Mouse (Mus musculus) erythroblast, adult 5-6 weeks (primary cell): ENCODE results near the gene Hist1h2an. TPM values are rescaled to one million over a fixed set of nuclear protein-coding genes. Genes with fewer than 3 reads are reported as not detected.

ENCODE experiments used
- ATAC-seq: replicated peaks from 2 replicates; pipeline ENCODE4 v1.8.0; 2016; ENCODE audit warnings: moderate number of reproducible peaks, mild to moderate bottlenecking, moderate TSS enrichment, inconsistent platforms; ENCODE audit not compliant: poor library complexity, low FRiP score, severe bottlenecking
- total RNA-seq, 2 experiments: library from RNA; stranded (forward) in 1 of 2; stranded (reverse) in 1 of 2; fragments of 150-400 nt in 1 of 2; fragments of 200-764, 138-1000 nt in 1 of 2; gene quantifications; 2 replicates each; pipeline versions ENCODE4 v1.2.3 to v1.2.4; 2015 to 2017; ENCODE audit warnings: low replicate concordance in 2 of 2

The Hist1h2an gene
- total RNA-seq, 2 experiments from 2014 or later, result 497 TPM; not detected in 1

- no peak for ATAC-seq
These were observed 37.4 kb downstream of the Hist1h2an start for GRCm38 (mm10) chr13:21749387-21750158.

- no peak for ATAC-seq
These were observed 42.0 kb downstream of the Hist1h2an start for GRCm38 (mm10) chr13:21745006-21745405.

Other genes with a start within 250 kb of the Hist1h2an start
- not detected in 2 replicates for gene Olfr1366, start 244.4 kb downstream of the Hist1h2an start, total RNA-seq (2015; ENCODE audit: low replicate concordance)
- gene Olfr1366, start 244.4 kb downstream of the Hist1h2an start, total RNA-seq (2017; ENCODE audit: low replicate concordance), result not detected in 2 replicates
- not detected in 2 replicates for gene Olfr1535, start 227.3 kb downstream of the Hist1h2an start, total RNA-seq (2015; ENCODE audit: low replicate concordance)
- gene Olfr1535, start 227.3 kb downstream of the Hist1h2an start, total RNA-seq (2017; ENCODE audit: low replicate concordance), result 0.84 TPM in 1 of 2 replicates, not detected in the other
- gene Olfr1364, start 205.5 kb downstream of the Hist1h2an start, total RNA-seq (2015; ENCODE audit: low replicate concordance), result not detected in 2 replicates
- gene Olfr1364, start 205.5 kb downstream of the Hist1h2an start, total RNA-seq (2017; ENCODE audit: low replicate concordance), result not detected in 2 replicates
- not detected in 2 replicates for gene Olfr1362, start 173.2 kb downstream of the Hist1h2an start, total RNA-seq (2015; ENCODE audit: low replicate concordance)
- gene Olfr1362, start 173.2 kb downstream of the Hist1h2an start, total RNA-seq (2017; ENCODE audit: low replicate concordance), result not detected in 2 replicates
- gene Olfr11, start 144.7 kb downstream of the Hist1h2an start, total RNA-seq (2015; ENCODE audit: low replicate concordance), result not detected in 2 replicates
- gene Olfr11, start 144.7 kb downstream of the Hist1h2an start, total RNA-seq (2017; ENCODE audit: low replicate concordance), result not detected in 2 replicates
- not detected in 2 replicates for gene Olfr1361, start 123.8 kb downstream of the Hist1h2an start, total RNA-seq (2015; ENCODE audit: low replicate concordance)
- not detected in 2 replicates for gene Olfr1361, start 123.8 kb downstream of the Hist1h2an start, total RNA-seq (2017; ENCODE audit: low replicate concordance)
- not detected in 2 replicates for gene Olfr1360, start 109.8 kb downstream of the Hist1h2an start, total RNA-seq (2015; ENCODE audit: low replicate concordance)
- not detected in 2 replicates for gene Olfr1360, start 109.8 kb downstream of the Hist1h2an start, total RNA-seq (2017; ENCODE audit: low replicate concordance)
- gene Olfr1359, start 89.1 kb downstream of the Hist1h2an start, total RNA-seq (2015; ENCODE audit: low replicate concordance), result not detected in 2 replicates
- 0.34 and 0.42 TPM in 2 replicates for gene Olfr1359, start 89.1 kb downstream of the Hist1h2an start, total RNA-seq (2017; ENCODE audit: low replicate concordance)
- gene Hist1h2bl, start 71.1 kb downstream of the Hist1h2an start, total RNA-seq (2015; ENCODE audit: low replicate concordance), result 91.5 and 110 TPM in 2 replicates
- 213 and 268 TPM in 2 replicates for gene Hist1h2bl, start 71.1 kb downstream of the Hist1h2an start, total RNA-seq (2017; ENCODE audit: low replicate concordance)
- gene Hist1h2ai, start 70.8 kb downstream of the Hist1h2an start, total RNA-seq (2015; ENCODE audit: low replicate concordance), result 6.1 TPM in 1 of 2 replicates, not detected in the other
- 1,027 and 1,342 TPM in 2 replicates for gene Hist1h2ai, start 70.8 kb downstream of the Hist1h2an start, total RNA-seq (2017; ENCODE audit: low replicate concordance)
- 16.7 TPM in 1 of 2 replicates, not detected in the other for gene Hist1h3h, start 69.6 kb downstream of the Hist1h2an start, total RNA-seq (2015; ENCODE audit: low replicate concordance)
- 69.1 and 159 TPM in 2 replicates for gene Hist1h3h, start 69.6 kb downstream of the Hist1h2an start, total RNA-seq (2017; ENCODE audit: low replicate concordance)
- gene Hist1h2bm, start 65.2 kb downstream of the Hist1h2an start, total RNA-seq (2015; ENCODE audit: low replicate concordance), result 65.8 and 82.8 TPM in 2 replicates
- 254 and 277 TPM in 2 replicates for gene Hist1h2bm, start 65.2 kb downstream of the Hist1h2an start, total RNA-seq (2017; ENCODE audit: low replicate concordance)
- not detected in 2 replicates for gene Hist1h4j, start 52.2 kb downstream of the Hist1h2an start, total RNA-seq (2015; ENCODE audit: low replicate concordance)
- 148 and 152 TPM in 2 replicates for gene Hist1h4j, start 52.2 kb downstream of the Hist1h2an start, total RNA-seq (2017; ENCODE audit: low replicate concordance)
- 10.4 and 16.9 TPM in 2 replicates for gene Hist1h4k, start 36.7 kb downstream of the Hist1h2an start, total RNA-seq (2015; ENCODE audit: low replicate concordance)
- gene Hist1h4k, start 36.7 kb downstream of the Hist1h2an start, total RNA-seq (2017; ENCODE audit: low replicate concordance), result 714 and 903 TPM in 2 replicates
- gene Hist1h2ak, start 33.4 kb downstream of the Hist1h2an start, total RNA-seq (2015; ENCODE audit: low replicate concordance), result 39.2 and 75.4 TPM in 2 replicates
- gene Hist1h2ak, start 33.4 kb downstream of the Hist1h2an start, total RNA-seq (2017; ENCODE audit: low replicate concordance), result 730 and 899 TPM in 2 replicates
- 229 and 365 TPM in 2 replicates for gene Hist1h2bn, start 33.1 kb downstream of the Hist1h2an start, total RNA-seq (2015; ENCODE audit: low replicate concordance)
- 952 and 1,236 TPM in 2 replicates for gene Hist1h2bn, start 33.1 kb downstream of the Hist1h2an start, total RNA-seq (2017; ENCODE audit: low replicate concordance)
- 491 and 530 TPM in 2 replicates for gene Hist1h1b, start 6.6 kb downstream of the Hist1h2an start, total RNA-seq (2015; ENCODE audit: low replicate concordance)
- gene Hist1h1b, start 6.6 kb downstream of the Hist1h2an start, total RNA-seq (2017; ENCODE audit: low replicate concordance), result 1,333 and 2,653 TPM in 2 replicates
- gene Hist1h3i, start 3.8 kb downstream of the Hist1h2an start, total RNA-seq (2015; ENCODE audit: low replicate concordance), result 143 and 204 TPM in 2 replicates
- gene Hist1h3i, start 3.8 kb downstream of the Hist1h2an start, total RNA-seq (2017; ENCODE audit: low replicate concordance), result 142 and 186 TPM in 2 replicates
- 4.4 and 5.8 TPM in 2 replicates for gene Hist1h2bp, start 243 bp upstream of the Hist1h2an start, total RNA-seq (2015; ENCODE audit: low replicate concordance)
- 33.7 and 47.3 TPM in 2 replicates for gene Hist1h2bp, start 243 bp upstream of the Hist1h2an start, total RNA-seq (2017; ENCODE audit: low replicate concordance)
- 197 and 261 TPM in 2 replicates for gene Hist1h2bq, start 23.0 kb upstream of the Hist1h2an start, total RNA-seq (2015; ENCODE audit: low replicate concordance)
- gene Hist1h2bq, start 23.0 kb upstream of the Hist1h2an start, total RNA-seq (2017; ENCODE audit: low replicate concordance), result 24.3 and 156 TPM in 2 replicates
- 63.1 and 86.1 TPM in 2 replicates for gene Hist1h2ao, start 23.2 kb upstream of the Hist1h2an start, total RNA-seq (2015; ENCODE audit: low replicate concordance)
- gene Hist1h2ao, start 23.2 kb upstream of the Hist1h2an start, total RNA-seq (2017; ENCODE audit: low replicate concordance), result 517 TPM in 1 of 2 replicates, not detected in the other
- 71.7 and 77.6 TPM in 2 replicates for gene Hist1h4m, start 24.5 kb upstream of the Hist1h2an start, total RNA-seq (2015; ENCODE audit: low replicate concordance)
- 860 and 1,014 TPM in 2 replicates for gene Hist1h4m, start 24.5 kb upstream of the Hist1h2an start, total RNA-seq (2017; ENCODE audit: low replicate concordance)
- 6.9 and 21.5 TPM in 2 replicates for gene Hist1h4n, start 45.0 kb upstream of the Hist1h2an start, total RNA-seq (2015; ENCODE audit: low replicate concordance)
- gene Hist1h4n, start 45.0 kb upstream of the Hist1h2an start, total RNA-seq (2017; ENCODE audit: low replicate concordance), result 699 and 712 TPM in 2 replicates
- gene Hist1h2ap, start 46.3 kb upstream of the Hist1h2an start, total RNA-seq (2015; ENCODE audit: low replicate concordance), result 40.2 and 52.7 TPM in 2 replicates
- gene Hist1h2ap, start 46.3 kb upstream of the Hist1h2an start, total RNA-seq (2017; ENCODE audit: low replicate concordance), result 924 and 2,814 TPM in 2 replicates
- gene Hist1h2br, start 46.5 kb upstream of the Hist1h2an start, total RNA-seq (2015; ENCODE audit: low replicate concordance), result 215 and 279 TPM in 2 replicates
- gene Hist1h2br, start 46.5 kb upstream of the Hist1h2an start, total RNA-seq (2017; ENCODE audit: low replicate concordance), result 157 and 261 TPM in 2 replicates
- 0.19 and 2.9 TPM in 2 replicates for gene Zfp184, start 157.9 kb upstream of the Hist1h2an start, total RNA-seq (2015; ENCODE audit: low replicate concordance)
- 0.34 and 2.5 TPM in 2 replicates for gene Zfp184, start 157.9 kb upstream of the Hist1h2an start, total RNA-seq (2017; ENCODE audit: low replicate concordance)
- gene Pom121l2, start 194.0 kb upstream of the Hist1h2an start, total RNA-seq (2015; ENCODE audit: low replicate concordance), result not detected in 2 replicates
- gene Pom121l2, start 194.0 kb upstream of the Hist1h2an start, total RNA-seq (2017; ENCODE audit: low replicate concordance), result not detected in 2 replicates
- gene Prss16, start 222.5 kb upstream of the Hist1h2an start, total RNA-seq (2015; ENCODE audit: low replicate concordance), result 2.7 and 6.3 TPM in 2 replicates
- 1.8 and 2.2 TPM in 2 replicates for gene Prss16, start 222.5 kb upstream of the Hist1h2an start, total RNA-seq (2017; ENCODE audit: low replicate concordance)
- gene Hist1h2ah, start 248.3 kb upstream of the Hist1h2an start, total RNA-seq (2015; ENCODE audit: low replicate concordance), result 2.5 TPM in 1 of 2 replicates, not detected in the other
- gene Hist1h2ah, start 248.3 kb upstream of the Hist1h2an start, total RNA-seq (2017; ENCODE audit: low replicate concordance), result 462 and 930 TPM in 2 replicates
- 14.6 and 64.4 TPM in 2 replicates for gene Hist1h2bk, start 248.7 kb upstream of the Hist1h2an start, total RNA-seq (2015; ENCODE audit: low replicate concordance)
- 627 and 660 TPM in 2 replicates for gene Hist1h2bk, start 248.7 kb upstream of the Hist1h2an start, total RNA-seq (2017; ENCODE audit: low replicate concordance)